Mouse (Mus musculus): Measurements from ENCODE around the gene Atrn.
"Not testable (repeated sequence)": the region's sequence is repeated elsewhere in the genome, so short reads cannot be mapped to it uniquely, and the experiment has no call there.

The Atrn gene

DNA sequence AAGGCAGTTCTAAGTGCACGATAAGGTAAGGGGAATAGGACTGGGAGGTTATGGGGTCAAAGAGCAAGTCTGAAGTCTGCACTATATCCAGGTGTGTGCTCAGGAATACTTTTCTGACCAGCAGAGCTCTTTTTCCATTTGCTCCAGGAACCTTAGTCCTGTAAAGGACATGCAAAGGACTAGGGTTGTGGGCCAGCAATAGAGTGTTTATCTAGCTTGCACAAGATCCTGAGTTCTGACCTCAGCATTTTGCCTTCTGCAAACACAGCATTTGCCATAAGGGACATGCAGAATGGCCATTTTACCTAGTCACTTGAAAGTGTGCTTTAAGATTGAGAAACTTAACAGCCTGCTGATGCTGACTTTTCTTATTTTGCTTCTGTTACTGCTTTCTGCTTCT lies 58.7 kb downstream of the Atrn start:
- DNase-seq = no peak

- DNase-seq = no peak
Measured at GRCm38 (mm10) chr2:130971030-130971429, 64.7 kb downstream of the Atrn start.

DNA sequence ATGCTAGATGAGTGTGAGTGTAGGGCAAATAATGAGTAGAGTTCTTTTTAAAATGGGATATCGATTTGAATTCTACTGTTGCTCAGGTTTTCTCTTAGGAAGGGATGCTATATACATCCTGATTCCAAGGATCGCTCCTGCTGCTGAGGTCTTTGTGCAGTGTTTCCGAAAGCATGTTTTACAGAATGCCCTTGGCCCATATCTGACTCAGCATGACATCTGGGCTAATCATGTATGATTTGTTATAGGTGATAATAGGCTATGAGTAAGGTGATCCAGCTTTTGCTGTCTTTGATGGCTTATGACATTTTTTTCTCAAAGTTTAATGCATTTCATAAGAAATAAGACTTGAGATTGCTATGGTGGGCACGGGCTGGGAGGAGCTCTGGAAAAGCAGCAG lies 66.1 kb downstream of the Atrn start:
- DNase-seq = no peak

GRCm38 (mm10) chr2:130974928-130975327 lies 68.6 kb downstream of the Atrn start:
- no peak for DNase-seq

DNA sequence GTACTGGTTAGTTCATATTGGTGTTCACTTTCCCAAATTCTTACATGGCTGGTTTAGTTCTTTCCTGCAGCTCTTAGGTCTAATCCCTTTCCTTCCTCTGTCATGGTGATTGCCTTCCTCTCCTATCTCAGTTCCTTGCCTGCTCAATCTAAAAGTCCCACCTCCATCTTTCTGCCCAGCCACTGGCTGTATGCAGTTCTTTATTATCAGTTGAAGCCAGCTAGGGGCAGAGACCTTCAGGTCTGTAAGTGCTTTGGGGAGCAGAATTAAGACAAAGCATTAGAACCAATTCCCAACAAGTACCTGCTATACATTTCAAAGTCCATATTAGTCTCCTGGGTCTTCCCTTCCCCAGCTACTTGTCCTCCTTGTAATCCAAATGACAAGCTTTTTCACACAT lies 71.3 kb downstream of the Atrn start:
- DNase-seq = no peak

DNA sequence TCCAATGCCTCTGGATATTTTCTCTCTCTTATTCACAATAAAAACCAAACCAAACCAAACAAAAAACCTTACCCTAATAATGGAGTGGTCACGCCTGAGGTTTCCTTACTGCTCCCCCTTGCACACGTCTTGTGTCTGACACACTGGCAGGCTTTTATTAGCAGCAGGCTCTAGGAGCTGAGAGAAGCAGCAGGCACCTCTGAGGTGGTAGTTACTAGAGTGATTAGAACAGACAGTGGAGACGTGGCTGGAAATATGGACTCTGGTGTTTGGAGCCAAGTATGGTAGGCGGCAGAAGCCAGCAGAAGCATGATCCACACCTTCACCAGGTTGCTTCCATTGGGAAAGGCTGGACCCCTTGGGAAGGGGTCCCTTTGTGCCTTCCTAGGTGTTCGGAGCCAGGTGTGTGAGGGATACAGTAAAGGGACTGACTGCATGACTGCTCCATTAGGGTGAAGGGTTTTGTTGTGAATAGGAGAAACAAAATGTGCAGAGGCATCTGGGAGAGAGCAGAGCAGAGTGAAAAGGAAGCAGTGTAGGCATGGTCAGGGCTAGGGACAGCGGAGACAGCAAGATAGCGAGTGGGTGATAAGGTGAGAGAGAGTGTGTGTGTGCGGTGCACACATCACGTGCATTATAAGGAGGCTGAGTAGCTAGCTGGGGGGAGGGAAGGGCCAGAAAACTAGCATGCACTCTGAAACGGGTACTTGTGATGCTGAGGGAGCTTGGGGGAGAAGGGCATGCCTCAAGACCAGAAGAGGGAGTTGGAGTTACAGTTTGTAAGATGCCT lies 72.0 kb downstream of the Atrn start:
- no peak for DNase-seq

DNA sequence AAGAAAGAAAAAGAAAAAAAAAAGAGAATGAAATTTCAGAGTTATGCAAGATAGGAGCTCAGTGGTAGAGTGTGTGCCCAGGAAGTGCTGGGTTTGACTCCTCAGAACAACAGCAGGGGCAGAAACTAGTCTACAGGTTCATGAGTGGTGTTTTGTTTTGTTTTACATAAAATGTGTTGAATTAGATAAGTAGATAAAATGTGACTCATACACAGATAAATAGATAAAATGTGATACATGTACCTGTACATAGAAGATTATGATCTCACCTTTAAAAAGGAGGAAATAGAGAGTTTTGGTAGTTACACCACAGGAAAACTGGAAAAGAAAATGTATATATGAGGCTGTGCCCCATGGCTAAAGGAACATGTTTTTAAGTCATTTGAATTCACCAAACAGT lies 72.8 kb downstream of the Atrn start:
- DNase-seq = no peak

- DNase-seq = no peak
Measured at GRCm38 (mm10) chr2:130992818-130993217, 86.5 kb downstream of the Atrn start.

- no peak for DNase-seq
Measured at GRCm38 (mm10) chr2:131009123-131009522, 102.8 kb downstream of the Atrn start.

DNA sequence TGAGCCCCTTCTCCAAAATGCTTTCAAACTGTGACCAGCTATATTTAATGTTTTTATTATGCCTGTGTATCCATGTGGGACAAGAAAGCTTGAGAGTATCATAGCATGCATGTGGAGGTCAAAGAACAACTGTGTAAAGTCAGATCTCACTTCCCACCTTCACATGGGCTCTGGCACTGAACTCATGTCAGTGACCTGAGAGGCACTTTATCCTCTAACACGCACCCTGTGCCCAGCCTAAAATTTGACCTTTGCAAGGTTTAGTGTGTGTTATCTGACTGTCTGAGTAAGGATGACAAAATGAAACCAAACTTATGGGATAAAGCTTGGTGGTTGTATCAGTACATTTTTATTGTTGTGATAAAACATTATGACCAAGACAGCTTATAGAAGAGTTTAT lies 104.3 kb downstream of the Atrn start:
- no peak for DNase-seq

- no peak for DNase-seq
Measured at GRCm38 (mm10) chr2:131025230-131025629, 118.9 kb downstream of the Atrn start.

- no peak for DNase-seq
Measured at GRCm38 (mm10) chr2:131026941-131027340, 120.6 kb downstream of the Atrn start.

GRCm38 (mm10) chr2:131029065-131029935 lies 123.0 kb downstream of the Atrn start:
- no peak for DNase-seq

DNA sequence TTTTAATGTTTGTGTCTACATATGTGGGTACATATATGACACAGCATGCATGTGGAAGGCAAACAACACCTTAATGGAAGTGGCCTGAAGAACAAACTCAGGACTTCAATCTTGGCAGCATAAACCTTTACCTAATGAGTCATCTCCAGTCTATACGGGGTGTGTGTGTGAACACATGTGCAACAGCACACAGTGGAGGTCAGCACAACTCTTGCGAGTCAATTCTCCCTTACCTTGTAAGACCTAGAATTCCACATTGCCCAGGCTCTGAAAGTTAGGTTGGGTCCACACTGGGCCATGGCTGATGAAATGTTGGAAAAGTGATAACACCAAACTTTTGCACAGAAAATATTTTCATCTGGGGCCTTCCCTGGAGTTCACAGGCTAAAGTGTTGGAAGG lies 124.3 kb downstream of the Atrn start:
- no peak for DNase-seq

GRCm38 (mm10) chr2:131030998-131031397 lies 124.7 kb downstream of the Atrn start:
- DNase-seq = no peak

GRCm38 (mm10) chr2:131031406-131031805 lies 125.1 kb downstream of the Atrn start:
- DNase-seq = not testable (repeated sequence)

GRCm38 (mm10) chr2:131036343-131036742 lies 130.0 kb downstream of the Atrn start:
- no peak for DNase-seq

DNA sequence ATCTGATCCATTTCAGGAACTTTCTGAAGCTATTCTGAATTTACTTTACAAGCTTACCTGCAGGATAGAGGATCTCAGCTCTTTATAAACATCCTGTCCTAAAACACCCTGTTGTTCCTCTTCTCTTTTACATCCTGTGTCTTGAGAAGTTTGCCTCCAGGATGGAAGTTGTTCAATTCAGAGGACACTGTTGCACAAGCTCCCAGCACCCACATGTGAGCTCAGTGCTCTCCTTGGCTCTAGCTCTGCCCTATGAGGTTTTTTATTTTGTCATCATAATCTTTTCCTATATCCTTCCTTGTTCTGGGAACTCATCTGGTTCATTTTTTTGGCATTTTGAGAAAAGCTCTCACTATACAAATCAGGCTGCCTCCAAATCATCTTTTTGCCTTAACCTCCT lies 130.5 kb downstream of the Atrn start:
- DNase-seq = no peak

- no peak for DNase-seq
Measured at GRCm38 (mm10) chr2:131037226-131037990, 131.1 kb downstream of the Atrn start.

- DNase-seq = no peak
Measured at GRCm38 (mm10) chr2:131038197-131038596, 131.9 kb downstream of the Atrn start.

GRCm38 (mm10) chr2:131038675-131039074 lies 132.4 kb downstream of the Atrn start:
- no peak for DNase-seq

DNA sequence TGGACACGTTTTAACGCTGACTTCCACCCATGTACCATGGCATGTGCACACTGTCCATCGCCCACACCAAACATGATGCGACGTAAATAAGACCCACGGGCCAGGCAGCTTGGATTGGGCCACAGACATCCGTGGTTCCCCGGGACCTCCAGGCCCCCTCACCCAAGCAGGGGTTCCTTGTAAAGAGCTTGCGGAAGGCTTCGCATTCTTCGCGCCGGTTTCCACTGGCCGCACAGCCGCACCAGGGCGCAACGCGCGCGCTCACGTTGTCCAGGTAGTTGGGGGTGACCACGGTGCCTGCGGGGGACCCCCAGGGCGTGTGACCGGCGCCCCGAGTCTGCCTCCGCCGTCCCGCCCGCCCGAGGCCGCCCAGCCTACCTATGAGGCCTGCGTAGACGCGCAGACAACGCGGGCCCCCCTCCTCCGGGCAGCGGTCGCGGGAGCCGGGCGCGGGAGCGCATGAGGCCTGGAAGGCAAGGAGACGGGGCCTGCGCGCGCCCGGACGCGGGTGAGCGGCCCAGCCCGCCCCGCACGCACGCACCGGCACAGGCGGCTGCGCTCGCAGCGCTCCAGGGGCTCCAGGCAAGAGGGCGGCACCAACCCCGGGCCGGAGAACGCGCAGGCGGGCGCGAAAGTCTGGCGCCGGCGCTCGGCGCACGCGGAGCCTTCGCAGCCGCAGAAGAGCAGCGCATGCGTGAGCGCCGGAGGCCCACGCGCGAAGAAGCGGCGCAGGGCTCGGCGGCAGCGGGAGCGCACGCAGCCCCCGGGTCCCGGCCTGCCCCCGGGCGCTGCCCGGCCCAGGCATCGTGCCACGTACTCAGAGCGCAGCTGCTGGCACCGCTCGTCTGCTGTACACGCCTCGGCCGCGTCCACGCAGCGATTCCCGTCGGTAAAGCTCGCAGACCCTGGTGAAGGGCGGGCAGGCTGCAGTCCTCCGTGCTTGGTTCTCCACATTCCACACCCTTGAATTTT lies 134.8 kb downstream of the Atrn start:
- peak; percentile 50 for DNase-seq

Data from cerebellum, adult 11 months (tissue).